13 mouse cellular contexts compared by ENCODE assay signal in genomic region chr10:77557641-77558040, GRCm38 (mm10). TPM values are rescaled to one million over a fixed set of nuclear protein-coding genes. Genes with fewer than 3 reads are reported as not detected.
DNase-seq lines count a peak whose midpoint lies in the region; ATAC-seq and TF ChIP-seq lines count a peak whose summit lies in the region.
"Had no signal": no experiment of that assay in that cellular context is flagged by ENCODE, and none has a peak within 500 bp of the region (broad histone marks: within the 10 kb centered on the region; RNA-seq: fewer than 3 reads in every experiment).

No protein-coding gene starts in this region.

- H3K4me3 ChIP-seq in hindbrain, postnatal 0 days (ENCODE audit: low read length), result no peak overlapping the region
- H3K4me3 ChIP-seq in hindbrain, embryonic 13.5 days, result no peak overlapping the region
- H3K4me3 ChIP-seq in lung, postnatal 0 days (ENCODE audit: low read depth, low read length), result no peak overlapping the region
- no peak overlapping the region for H3K4me3 ChIP-seq in heart, embryonic 11.5 days (ENCODE audit: low read depth, low read length)
- H3K4me3 ChIP-seq: heart, embryonic 13.5 days; limb, embryonic 12.5 days; myocyte had no signal

- WGBS in hindbrain, postnatal 0 days, result 90% methylated on average over 4 of the region's 4 CpGs
- WGBS in hindbrain, embryonic 13.5 days, result 87% methylated on average over 4 of the region's 4 CpGs
- 89% methylated on average over 4 of the region's 4 CpGs for WGBS in lung, postnatal 0 days
- 82% methylated on average over 4 of the region's 4 CpGs for WGBS in heart, embryonic 11.5 days (ENCODE audit: insufficient replicate concordance)

- no peaks in the 10 kb centered on the region for H3K9me3 ChIP-seq in hindbrain, postnatal 0 days (ENCODE audit: low read length)
- H3K9me3 ChIP-seq in hindbrain, embryonic 13.5 days, result no peaks in the 10 kb centered on the region
- H3K9me3 ChIP-seq in lung, postnatal 0 days (ENCODE audit: low read length), result no peaks in the 10 kb centered on the region
- H3K9me3 ChIP-seq in heart, embryonic 11.5 days (replicated peaks; ENCODE audit: control insufficient read depth, low read length), result no peaks in the 10 kb centered on the region
- H3K9me3 ChIP-seq: heart, embryonic 13.5 days; limb, embryonic 12.5 days had no signal

- H3K4me1 ChIP-seq in hindbrain, postnatal 0 days (ENCODE audit: insufficient read depth, low read length), result no peaks in the 10 kb centered on the region
- H3K4me1 ChIP-seq in hindbrain, embryonic 13.5 days (replicated peaks), result no peaks in the 10 kb centered on the region
- no peaks in the 10 kb centered on the region for H3K4me1 ChIP-seq in lung, postnatal 0 days (ENCODE audit: insufficient read depth, low read depth, low read length)
- H3K4me1 ChIP-seq in heart, embryonic 11.5 days (ENCODE audit: control insufficient read depth, insufficient read depth, low read length), result peaks cover 3% of the 10 kb centered on the region
- H3K4me1 ChIP-seq: heart, embryonic 13.5 days; limb, embryonic 12.5 days had no signal

- no peaks in the 10 kb centered on the region for H3K27me3 ChIP-seq in hindbrain, postnatal 0 days (ENCODE audit: insufficient read depth, low read length)
- H3K27me3 ChIP-seq in hindbrain, embryonic 13.5 days, result no peaks in the 10 kb centered on the region
- H3K27me3 ChIP-seq in lung, postnatal 0 days (replicated peaks; ENCODE audit: insufficient read depth, low read length), result no peaks in the 10 kb centered on the region
- H3K27me3 ChIP-seq in heart, embryonic 11.5 days (ENCODE audit: control insufficient read depth, insufficient read depth, low read length), result no peaks in the 10 kb centered on the region
- H3K27me3 ChIP-seq: limb, embryonic 12.5 days; Patski had no signal

- DNase-seq in hindbrain, postnatal 0 days (ENCODE audit: low spot score), result no peak
- no peak for DNase-seq in lung, postnatal 0 days (ENCODE audit: low spot score)
- no peak for DNase-seq in lung, postnatal 4 days
- peak; percentile 31 for DNase-seq in adipocyte (ENCODE audit: low spot score)
- DNase-seq in thymus, postnatal 0 days (ENCODE audit: low spot score), result peak; percentile 33
- DNase-seq in MN1 (ENCODE audit: low spot score), result no peak
- DNase-seq: adrenal gland, postnatal 10 days had no signal

- no peak overlapping the region for H3K4me2 ChIP-seq in hindbrain, postnatal 0 days (ENCODE audit: low read depth, low read length)
- no peak overlapping the region for H3K4me2 ChIP-seq in hindbrain, embryonic 13.5 days
- no peak overlapping the region for H3K4me2 ChIP-seq in lung, postnatal 0 days (replicated peaks; ENCODE audit: low read depth, low read length)
- no peak overlapping the region for H3K4me2 ChIP-seq in heart, embryonic 11.5 days
- H3K4me2 ChIP-seq: heart, embryonic 13.5 days; limb, embryonic 12.5 days had no signal

- no peak overlapping the region for H3K27ac ChIP-seq in hindbrain, postnatal 0 days
- H3K27ac ChIP-seq in hindbrain, embryonic 13.5 days, result no peak overlapping the region
- H3K27ac ChIP-seq in lung, postnatal 0 days (ENCODE audit: low read length), result no peak overlapping the region
- no peak overlapping the region for H3K27ac ChIP-seq in heart, embryonic 11.5 days (ENCODE audit: low read depth, low read length)
- H3K27ac ChIP-seq: heart, embryonic 13.5 days; limb, embryonic 12.5 days had no signal

- H3K9ac ChIP-seq in hindbrain, postnatal 0 days (replicated peaks; ENCODE audit: low read length), result no peak overlapping the region
- no peak overlapping the region for H3K9ac ChIP-seq in hindbrain, embryonic 13.5 days
- no peak overlapping the region for H3K9ac ChIP-seq in lung, postnatal 0 days (replicated peaks; ENCODE audit: low read depth)
- H3K9ac ChIP-seq in heart, embryonic 11.5 days (ENCODE audit: low read depth, low read length), result no peak overlapping the region
- H3K9ac ChIP-seq: heart, embryonic 13.5 days; limb, embryonic 12.5 days had no signal

- ATAC-seq in hindbrain, postnatal 0 days, result no peak
- no peak for ATAC-seq in hindbrain, embryonic 13.5 days (ENCODE audit: low FRiP score)
- no peak for ATAC-seq in lung, postnatal 0 days
- ATAC-seq in heart, embryonic 11.5 days (replicated peaks; ENCODE audit: insufficient number of reproducible peaks, low FRiP score, low TSS enrichment), result no peak
- ATAC-seq: Patski had no signal

- TF ChIP-seq EP300 in lung, postnatal 0 days (IDR thresholded peaks at IDR 0.05), result no peak

- TF ChIP-seq CTCF in hindbrain, postnatal 0 days (IDR thresholded peaks at IDR 0.05; ENCODE audit: low read depth), result peak; percentile 49
- peak; percentile 47 for TF ChIP-seq CTCF in lung, postnatal 0 days (IDR thresholded peaks at IDR 0.05)

- no peaks in the 10 kb centered on the region for H3K36me3 ChIP-seq in hindbrain, postnatal 0 days (ENCODE audit: insufficient read depth, low read length)
- H3K36me3 ChIP-seq in hindbrain, embryonic 13.5 days, result no peaks in the 10 kb centered on the region
- no peaks in the 10 kb centered on the region for H3K36me3 ChIP-seq in lung, postnatal 0 days (ENCODE audit: insufficient read depth, low read length)
- H3K36me3 ChIP-seq in heart, embryonic 11.5 days (ENCODE audit: control insufficient read depth, insufficient read depth, low read length), result no peaks in the 10 kb centered on the region
- H3K36me3 ChIP-seq: heart, embryonic 13.5 days; limb, embryonic 12.5 days had no signal

RNA-seq across cellular contexts. Expression of gene Pttg1ip, which starts 23.9 kb away (rescaled TPM):
- 85.9 and 94.0 TPM in 2 replicates for total RNA-seq in hindbrain, postnatal 0 days (2014; rRNA removed)
- 87.3 and 87.5 TPM in 2 replicates for polyA plus RNA-seq in hindbrain, postnatal 0 days (2015; fragmentation: Nextera tagmentation; extraction: Ambion mirVana)
- 69.0 and 71.9 TPM in 2 replicates for polyA plus RNA-seq in hindbrain, embryonic 13.5 days (2015; fragmentation: Nextera tagmentation; extraction: Ambion mirVana)
- polyA plus RNA-seq in lung, postnatal 0 days (2015; fragmentation: Nextera tagmentation; extraction: Ambion mirVana), result 189 and 207 TPM in 2 replicates
- 79.8 and 85.6 TPM in 2 replicates for polyA plus RNA-seq in thymus, postnatal 0 days (2015; fragmentation: Nextera tagmentation; extraction: Ambion mirVana)
- 108 and 113 TPM in 2 replicates for polyA plus RNA-seq in heart, embryonic 11.5 days (2014; fragmentation: Nextera tagmentation; extraction: Ambion mirVana)

RNA-seq across cellular contexts. Expression of gene Itgb2, which starts 27.6 kb away (rescaled TPM):
- 0.68 and 1.9 TPM in 2 replicates for total RNA-seq in hindbrain, postnatal 0 days (2014; rRNA removed)
- polyA plus RNA-seq in hindbrain, postnatal 0 days (2015; fragmentation: Nextera tagmentation; extraction: Ambion mirVana), result 0.87 and 1.0 TPM in 2 replicates
- 0.67 and 0.90 TPM in 2 replicates for polyA plus RNA-seq in hindbrain, embryonic 13.5 days (2015; fragmentation: Nextera tagmentation; extraction: Ambion mirVana)
- 19.1 and 21.1 TPM in 2 replicates for polyA plus RNA-seq in lung, postnatal 0 days (2015; fragmentation: Nextera tagmentation; extraction: Ambion mirVana)
- 121 and 126 TPM in 2 replicates for polyA plus RNA-seq in thymus, postnatal 0 days (2015; fragmentation: Nextera tagmentation; extraction: Ambion mirVana)
- 2.3 and 2.4 TPM in 2 replicates for polyA plus RNA-seq in heart, embryonic 11.5 days (2014; fragmentation: Nextera tagmentation; extraction: Ambion mirVana)

RNA-seq across cellular contexts. Expression of gene Fam207a, which starts 42.1 kb away (rescaled TPM):
- 43.5 and 56.2 TPM in 2 replicates for total RNA-seq in hindbrain, postnatal 0 days (2014; rRNA removed)
- 31.8 and 35.9 TPM in 2 replicates for polyA plus RNA-seq in hindbrain, postnatal 0 days (2015; fragmentation: Nextera tagmentation; extraction: Ambion mirVana)
- polyA plus RNA-seq in hindbrain, embryonic 13.5 days (2015; fragmentation: Nextera tagmentation; extraction: Ambion mirVana), result 41.2 and 41.8 TPM in 2 replicates
- 26.8 and 27.2 TPM in 2 replicates for polyA plus RNA-seq in lung, postnatal 0 days (2015; fragmentation: Nextera tagmentation; extraction: Ambion mirVana)
- polyA plus RNA-seq in thymus, postnatal 0 days (2015; fragmentation: Nextera tagmentation; extraction: Ambion mirVana), result 47.5 and 51.5 TPM in 2 replicates
- 26.2 and 28.1 TPM in 2 replicates for polyA plus RNA-seq in heart, embryonic 11.5 days (2014; fragmentation: Nextera tagmentation; extraction: Ambion mirVana)

RNA-seq across cellular contexts. Expression of gene Sumo3, which starts 48.3 kb away (rescaled TPM):
- 217 and 218 TPM in 2 replicates for total RNA-seq in hindbrain, postnatal 0 days (2014; rRNA removed)
- polyA plus RNA-seq in hindbrain, postnatal 0 days (2015; fragmentation: Nextera tagmentation; extraction: Ambion mirVana), result 330 and 348 TPM in 2 replicates
- 271 and 274 TPM in 2 replicates for polyA plus RNA-seq in hindbrain, embryonic 13.5 days (2015; fragmentation: Nextera tagmentation; extraction: Ambion mirVana)
- polyA plus RNA-seq in lung, postnatal 0 days (2015; fragmentation: Nextera tagmentation; extraction: Ambion mirVana), result 185 and 209 TPM in 2 replicates
- 251 and 259 TPM in 2 replicates for polyA plus RNA-seq in thymus, postnatal 0 days (2015; fragmentation: Nextera tagmentation; extraction: Ambion mirVana)
- 165 and 212 TPM in 2 replicates for polyA plus RNA-seq in heart, embryonic 11.5 days (2014; fragmentation: Nextera tagmentation; extraction: Ambion mirVana)

RNA-seq across cellular contexts. Expression of gene Gm49325, which starts 48.4 kb away (rescaled TPM):
- 4.0 TPM in 1 of 2 replicates, not detected in the other for total RNA-seq in hindbrain, postnatal 0 days (2014; rRNA removed)
- 11.1 and 12.8 TPM in 2 replicates for polyA plus RNA-seq in hindbrain, postnatal 0 days (2015; fragmentation: Nextera tagmentation; extraction: Ambion mirVana)
- polyA plus RNA-seq in hindbrain, embryonic 13.5 days (2015; fragmentation: Nextera tagmentation; extraction: Ambion mirVana), result 2.1 and 3.4 TPM in 2 replicates
- 4.9 and 6.4 TPM in 2 replicates for polyA plus RNA-seq in lung, postnatal 0 days (2015; fragmentation: Nextera tagmentation; extraction: Ambion mirVana)
- polyA plus RNA-seq in thymus, postnatal 0 days (2015; fragmentation: Nextera tagmentation; extraction: Ambion mirVana), result 9.2 and 23.4 TPM in 2 replicates
- not detected in 2 replicates for polyA plus RNA-seq in heart, embryonic 11.5 days (2014; fragmentation: Nextera tagmentation; extraction: Ambion mirVana)
- polyA plus RNA-seq: heart, embryonic 13.5 days had no signal

Comparison
In these comparisons a context has a peak if more than half of its experiments do, and no peak if none do; other contexts are left out.
1. DNase-seq: peak in adipocyte (single experiment) and thymus, postnatal 0 days (single experiment); none in hindbrain, postnatal 0 days (single experiment), lung, postnatal 0 days (single experiment), lung, postnatal 4 days (0 of 2) and MN1 (single experiment).